Comparison of ENCODE assay signal across 35 mouse cellular contexts in genomic region chr2:145523381-145523780, GRCm38 (mm10).
"Had no signal": no experiment of that assay in that cellular context is flagged by ENCODE, and none has a peak within 500 bp of the region (broad histone marks: within the 10 kb centered on the region; RNA-seq: fewer than 3 reads in every experiment).

No protein-coding gene starts in this region.

- ATAC-seq: hindbrain, embryonic 16.5 days; hindbrain, postnatal 0 days; inflammation-experienced regulatory T-cells, adult 6 months; intestine, embryonic 15.5 days; intestine, embryonic 16.5 days; intestine, postnatal 0 days had no signal

- H3K27ac ChIP-seq: heart, embryonic 10.5 days; heart, embryonic 13.5 days; heart, embryonic 15.5 days; hindbrain, embryonic 10.5 days; hindbrain, embryonic 12.5 days; hindbrain, embryonic 13.5 days; hindbrain, embryonic 14.5 days; hindbrain, embryonic 15.5 days; hindbrain, postnatal 0 days; intestine, embryonic 15.5 days; kidney, embryonic 15.5 days; kidney, postnatal 0 days; layer of hippocampus, adult 2 months had no signal

- DNase-seq: heart, postnatal 10 days; heart, postnatal 14 days; heart, postnatal 36 days; heart, postnatal 4 days; kidney, adult 11 months; kidney, adult 18-20 months; kidney, adult 2 months; kidney, adult 8-10 months; kidney, adult 9 months; kidney, postnatal 10 days; kidney, postnatal 14 days; kidney, postnatal 25 days; kidney, postnatal 36 days; kidney, postnatal 4 days; layer of hippocampus, adult 9-11 months; layer of hippocampus, postnatal 36 days had no signal

- H3K27me3 ChIP-seq: heart, embryonic 12.5 days; heart, embryonic 13.5 days; heart, embryonic 15.5 days; hindbrain, embryonic 12.5 days; hindbrain, embryonic 13.5 days; hindbrain, embryonic 15.5 days; intestine, embryonic 15.5 days; kidney, embryonic 15.5 days had no signal

- H3K4me3 ChIP-seq: heart, embryonic 10.5 days; heart, embryonic 12.5 days; heart, embryonic 13.5 days; heart, embryonic 15.5 days; hindbrain, embryonic 10.5 days; hindbrain, embryonic 12.5 days; hindbrain, embryonic 13.5 days; hindbrain, embryonic 15.5 days; intestine, embryonic 15.5 days; kidney, embryonic 15.5 days; layer of hippocampus, adult 2 months had no signal

- H3K36me3 ChIP-seq: heart, embryonic 10.5 days; heart, embryonic 12.5 days; heart, embryonic 13.5 days; heart, embryonic 15.5 days; hindbrain, embryonic 10.5 days; hindbrain, embryonic 12.5 days; hindbrain, embryonic 13.5 days; hindbrain, embryonic 15.5 days; intestine, embryonic 15.5 days; kidney, embryonic 15.5 days had no signal

- H3K9ac ChIP-seq: heart, embryonic 12.5 days; heart, embryonic 13.5 days; heart, embryonic 15.5 days; hindbrain, embryonic 12.5 days; hindbrain, embryonic 13.5 days; hindbrain, embryonic 14.5 days; hindbrain, embryonic 15.5 days; intestine, embryonic 15.5 days; kidney, embryonic 15.5 days had no signal

- H3K4me2 ChIP-seq: heart, embryonic 11.5 days; heart, embryonic 12.5 days; heart, embryonic 13.5 days; heart, embryonic 15.5 days; hindbrain, embryonic 12.5 days; hindbrain, embryonic 13.5 days; hindbrain, embryonic 14.5 days; hindbrain, embryonic 15.5 days; intestine, embryonic 15.5 days; kidney, embryonic 15.5 days had no signal

- H3K4me1 ChIP-seq: heart, embryonic 10.5 days; heart, embryonic 12.5 days; heart, embryonic 13.5 days; heart, embryonic 15.5 days; hindbrain, embryonic 10.5 days; hindbrain, embryonic 12.5 days; intestine, embryonic 15.5 days; kidney, embryonic 15.5 days had no signal

- H3K9me3 ChIP-seq: heart, embryonic 10.5 days; heart, embryonic 12.5 days; heart, embryonic 13.5 days; heart, embryonic 15.5 days; hindbrain, embryonic 10.5 days; hindbrain, embryonic 12.5 days; hindbrain, embryonic 13.5 days; hindbrain, embryonic 15.5 days; intestine, embryonic 15.5 days; kidney, embryonic 15.5 days had no signal
